Mouse (Mus musculus): ENCODE measurements at regions not wholly inside any gene's neighbourhood (a gene's known extent, or its start where the extent isn't known, plus 50 kb on each side); places are given as distances from the start of the nearest gene placed in this dataset.

- TF ChIP-seq CTCF (IDR thresholded peaks at IDR 0.05; ENCODE audit: borderline replicate concordance, control insufficient read depth, extremely low read depth, insufficient read depth, low read length, poor library complexity), result no peak
- TF ChIP-seq POLR2A (IDR thresholded peaks at IDR 0.05; ENCODE audit: control insufficient read depth, extremely low read depth, insufficient read depth, low read length, poor library complexity), result no peak
These were observed 287.7 kb upstream of the Ubash3b start for GRCm38 (mm10) chr9:41449233-41449632.
